Mouse (Mus musculus): ENCODE results near the gene F11. TPM values are rescaled to one million over a fixed set of nuclear protein-coding genes. Genes with fewer than 3 reads are reported as not detected.

Gene F11
- polyA plus RNA-seq, 1 experiment from 2014 or later, result not detected

- Histone ChIP-seq H3K4me3 (ENCODE audit: low read length) (no peak overlapping the region), H3K4me2 (ENCODE audit: low read length) (no peak overlapping the region), H3K27me3 (replicated peaks; ENCODE audit: control insufficient read depth, insufficient read depth, low read length) (no peaks in the 10 kb centered on the region), H3K9ac (ENCODE audit: low read depth, low read length) (no peak overlapping the region), H3K27ac (ENCODE audit: low read depth, low read length) (no peak overlapping the region), H3K4me1 (ENCODE audit: control insufficient read depth, insufficient read depth, low read depth, low read length) (no peaks in the 10 kb centered on the region), H3K36me3 (ENCODE audit: control insufficient read depth, insufficient read depth, low read length) (no peaks in the 10 kb centered on the region), H3K9me3 (ENCODE audit: control insufficient read depth, low read length) (no peaks in the 10 kb centered on the region)
- 63% methylated on average over 3 of the region's 3 CpGs for WGBS
- no peak for ATAC-seq
These were observed 28.6 kb downstream of the F11 start for GRCm38 (mm10) chr8:45233256-45233655.

- no peaks in the 10 kb centered on the region for H3K36me3 ChIP-seq (ENCODE audit: control insufficient read depth, insufficient read depth, low read length)
- no peaks in the 10 kb centered on the region for H3K9me3 ChIP-seq (ENCODE audit: control insufficient read depth, low read length)
- H3K4me1 ChIP-seq (ENCODE audit: control insufficient read depth, insufficient read depth, low read depth, low read length), result no peaks in the 10 kb centered on the region
- no peaks in the 10 kb centered on the region for H3K27me3 ChIP-seq (replicated peaks; ENCODE audit: control insufficient read depth, insufficient read depth, low read length)
- H3K4me3 ChIP-seq (ENCODE audit: low read length), result no peak overlapping the region
- ATAC-seq, result peak; percentile 64
- H3K4me2 ChIP-seq (ENCODE audit: low read length), result no peak overlapping the region
- 54% methylated on average over 6 of the region's 6 CpGs for WGBS
- H3K9ac ChIP-seq (ENCODE audit: low read depth, low read length), result no peak overlapping the region
- H3K27ac ChIP-seq (ENCODE audit: low read depth, low read length), result no peak overlapping the region
These were observed 59.4 kb downstream of the F11 start for GRCm38 (mm10) chr8:45202476-45202875.

- H3K36me3 ChIP-seq (ENCODE audit: control insufficient read depth, insufficient read depth, low read length), result no peaks in the 10 kb centered on the region
- no peak overlapping the region for H3K4me2 ChIP-seq (ENCODE audit: low read length)
- no peak overlapping the region for H3K27ac ChIP-seq (ENCODE audit: low read depth, low read length)
- H3K4me1 ChIP-seq (ENCODE audit: control insufficient read depth, insufficient read depth, low read depth, low read length), result no peaks in the 10 kb centered on the region
- no peak overlapping the region for H3K4me3 ChIP-seq (ENCODE audit: low read length)
- no peaks in the 10 kb centered on the region for H3K27me3 ChIP-seq (replicated peaks; ENCODE audit: control insufficient read depth, insufficient read depth, low read length)
- no peak overlapping the region for H3K9ac ChIP-seq (ENCODE audit: low read depth, low read length)
- peak; percentile 40; the same call in 1 of the 2 replicates for ATAC-seq
- WGBS, result 53% methylated on average over 5 of the region's 5 CpGs
- no peaks in the 10 kb centered on the region for H3K9me3 ChIP-seq (ENCODE audit: control insufficient read depth, low read length)
These were observed 60.2 kb downstream of the F11 start for GRCm38 (mm10) chr8:45201605-45202004.

- 73% methylated on average over 5 of the region's 5 CpGs for WGBS
- Histone ChIP-seq H3K4me1 (ENCODE audit: control insufficient read depth, insufficient read depth, low read depth, low read length) (no peaks in the 10 kb centered on the region), H3K36me3 (ENCODE audit: control insufficient read depth, insufficient read depth, low read length) (no peaks in the 10 kb centered on the region), H3K27ac (ENCODE audit: low read depth, low read length) (no peak overlapping the region), H3K4me3 (ENCODE audit: low read length) (no peak overlapping the region), H3K9me3 (ENCODE audit: control insufficient read depth, low read length) (no peaks in the 10 kb centered on the region), H3K27me3 (replicated peaks; ENCODE audit: control insufficient read depth, insufficient read depth, low read length) (no peaks in the 10 kb centered on the region), H3K9ac (ENCODE audit: low read depth, low read length) (no peak overlapping the region), H3K4me2 (ENCODE audit: low read length) (no peak overlapping the region)
- 0 out of 2 replicates have a peak, but pooled peaks have one; percentile 30 for ATAC-seq
These were observed 64.5 kb downstream of the F11 start for GRCm38 (mm10) chr8:45197294-45197693.

- 0 out of 2 replicates have a peak overlapping the region, but pooled peaks have one; percentile 5 for H3K4me2 ChIP-seq (ENCODE audit: low read length)
- H3K36me3 ChIP-seq (ENCODE audit: control insufficient read depth, insufficient read depth, low read length), result no peaks in the 10 kb centered on the region
- H3K9ac ChIP-seq (ENCODE audit: low read depth, low read length), result no peak overlapping the region
- 53% methylated on average over 8 of the region's 8 CpGs for WGBS
- H3K27ac ChIP-seq (ENCODE audit: low read depth, low read length), result no peak overlapping the region
- no peaks in the 10 kb centered on the region for H3K9me3 ChIP-seq (ENCODE audit: control insufficient read depth, low read length)
- H3K27me3 ChIP-seq (replicated peaks; ENCODE audit: control insufficient read depth, insufficient read depth, low read length), result no peaks in the 10 kb centered on the region
- ATAC-seq, result no peak
- H3K4me3 ChIP-seq (ENCODE audit: low read length), result no peak overlapping the region
- H3K4me1 ChIP-seq (ENCODE audit: control insufficient read depth, insufficient read depth, low read depth, low read length), result no peaks in the 10 kb centered on the region
These were observed 65.8 kb downstream of the F11 start for GRCm38 (mm10) chr8:45195954-45196526.

Other genes with a start within 250 kb of the F11 start
- gene Mtnr1a, start 192.9 kb downstream of the F11 start, polyA plus RNA-seq (2015; fragmentation: Nextera tagmentation; extraction: Ambion mirVana), result 0.29 and 0.50 TPM in 2 replicates
- gene Klkb1, start 32.8 kb upstream of the F11 start, polyA plus RNA-seq (2015; fragmentation: Nextera tagmentation; extraction: Ambion mirVana), result 0.06 TPM in 1 of 2 replicates, not detected in the other
- not detected in 2 replicates for gene Gm45753, start 46.4 kb upstream of the F11 start, polyA plus RNA-seq (2015; fragmentation: Nextera tagmentation; extraction: Ambion mirVana)
- gene Cyp4v3, start 71.2 kb upstream of the F11 start, polyA plus RNA-seq (2015; fragmentation: Nextera tagmentation; extraction: Ambion mirVana), result 1.5 TPM in 2 replicates
- gene Fam149a, start 120.3 kb upstream of the F11 start, polyA plus RNA-seq (2015; fragmentation: Nextera tagmentation; extraction: Ambion mirVana), result 14.2 and 15.7 TPM in 2 replicates
- 0.80 and 1.4 TPM in 2 replicates for gene Tlr3, start 149.0 kb upstream of the F11 start, polyA plus RNA-seq (2015; fragmentation: Nextera tagmentation; extraction: Ambion mirVana)
- gene Sorbs2, start 245.8 kb upstream of the F11 start, polyA plus RNA-seq (2015; fragmentation: Nextera tagmentation; extraction: Ambion mirVana), result 40.8 and 53.1 TPM in 2 replicates